Mouse (Mus musculus): ENCODE measurements around the gene Lamb3.

The Lamb3 gene

DNA sequence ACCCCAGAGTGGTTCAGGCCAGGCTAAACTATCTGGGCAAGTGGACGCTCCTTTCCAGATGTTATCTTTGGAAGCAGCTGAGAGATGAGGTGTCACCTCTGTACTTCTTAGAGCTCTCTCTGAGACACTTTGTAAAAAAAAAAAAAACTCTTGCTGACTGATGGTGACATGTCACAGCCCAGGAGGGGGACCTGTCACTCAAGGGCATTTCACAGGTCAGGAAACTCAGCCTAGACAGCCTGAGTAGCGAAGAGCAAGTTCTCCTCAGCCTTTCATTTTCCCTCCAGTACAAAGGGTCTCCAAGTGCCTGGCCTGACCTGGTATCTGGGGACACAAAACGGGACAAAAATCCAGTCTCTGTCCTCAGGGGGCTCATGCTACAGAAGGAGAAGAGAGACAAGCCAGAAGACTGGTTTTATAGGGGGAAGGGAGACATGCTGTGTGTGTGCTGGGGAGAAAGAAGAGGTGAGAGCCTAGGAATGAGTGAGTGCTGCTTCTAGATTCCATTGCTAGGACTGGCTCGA lies 130.3 kb downstream of the Lamb3 start:
- no peak for DNase-seq (ENCODE audit: low read depth, low spot score)

DNA sequence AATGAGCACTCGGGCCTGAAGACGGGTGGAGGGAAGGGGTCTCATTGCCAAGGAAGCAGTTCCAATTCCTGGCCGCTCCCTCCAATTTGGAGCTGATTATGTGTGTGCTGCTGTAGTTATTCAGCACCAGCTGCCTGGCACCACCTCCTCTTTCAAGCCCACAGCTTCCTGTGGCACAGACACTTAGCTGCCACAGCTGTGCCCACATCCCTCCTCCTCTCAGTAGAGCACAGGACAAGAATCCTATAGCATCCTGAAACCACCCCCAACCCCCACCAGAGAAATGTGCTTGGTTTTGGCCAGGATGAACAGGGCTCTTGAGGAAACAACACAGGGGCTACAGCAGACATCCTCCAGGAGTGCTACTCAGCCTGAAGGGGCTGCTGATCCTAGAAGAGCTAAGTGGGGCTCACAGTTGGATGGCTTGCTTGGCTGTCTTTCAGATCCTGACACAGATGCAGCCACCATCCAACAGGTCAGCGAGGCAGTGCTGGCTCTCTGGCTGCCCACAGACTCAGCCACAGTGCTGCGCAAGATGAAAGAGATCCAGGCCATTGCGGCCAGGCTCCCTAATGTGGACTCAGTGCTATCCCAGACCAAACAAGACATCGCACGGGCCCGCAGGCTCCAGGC lies 131.0 kb downstream of the Lamb3 start:
- DNase-seq (ENCODE audit: low read depth, low spot score) = no peak

- no peak for DNase-seq (ENCODE audit: low read depth, low spot score)
Observed at GRCm38 (mm10) chr1:193342198-193342946, 134.9 kb downstream of the Lamb3 start.

DNA sequence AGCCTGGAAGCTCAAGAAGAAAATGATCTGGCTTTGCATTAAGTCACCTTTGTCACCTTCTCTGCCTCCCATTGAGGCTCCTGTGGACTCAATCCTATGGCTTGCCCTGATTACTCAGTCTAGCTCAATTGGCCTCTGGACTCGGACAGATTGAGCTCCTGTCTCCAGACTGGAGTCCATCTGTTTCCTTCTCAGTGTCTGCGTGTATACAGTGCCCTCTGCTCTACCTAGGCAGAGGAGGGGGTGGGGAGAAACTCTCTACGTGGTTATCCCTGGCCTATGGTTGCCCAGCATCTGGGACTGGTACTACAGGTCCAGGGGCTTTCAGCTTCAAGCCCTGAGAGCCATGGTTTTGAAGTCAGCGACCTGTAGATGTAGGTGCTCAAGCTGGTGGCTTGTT lies 136.4 kb downstream of the Lamb3 start:
- DNase-seq (ENCODE audit: low read depth, low spot score) = no peak

DNA sequence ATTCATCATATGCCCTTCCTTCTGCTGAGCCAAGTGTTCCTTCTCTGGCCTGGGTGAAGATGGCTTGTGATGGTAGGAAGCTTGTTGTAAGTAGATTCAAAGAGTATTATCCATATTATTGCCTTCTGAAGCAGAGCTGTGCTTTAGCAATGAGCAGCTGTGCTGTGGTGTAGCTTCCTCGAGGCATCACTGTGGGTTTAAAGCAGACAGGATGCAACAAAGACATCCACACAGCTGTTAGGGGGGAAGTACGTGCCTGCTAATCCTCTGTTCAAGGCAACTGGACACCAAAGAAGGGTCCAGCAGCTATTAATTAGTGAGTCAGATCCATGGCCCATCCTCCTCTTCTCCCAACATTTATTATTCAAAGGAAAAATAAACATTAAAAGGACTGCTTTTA lies 137.5 kb downstream of the Lamb3 start:
- DNase-seq (ENCODE audit: low read depth, low spot score) = no peak

DNA sequence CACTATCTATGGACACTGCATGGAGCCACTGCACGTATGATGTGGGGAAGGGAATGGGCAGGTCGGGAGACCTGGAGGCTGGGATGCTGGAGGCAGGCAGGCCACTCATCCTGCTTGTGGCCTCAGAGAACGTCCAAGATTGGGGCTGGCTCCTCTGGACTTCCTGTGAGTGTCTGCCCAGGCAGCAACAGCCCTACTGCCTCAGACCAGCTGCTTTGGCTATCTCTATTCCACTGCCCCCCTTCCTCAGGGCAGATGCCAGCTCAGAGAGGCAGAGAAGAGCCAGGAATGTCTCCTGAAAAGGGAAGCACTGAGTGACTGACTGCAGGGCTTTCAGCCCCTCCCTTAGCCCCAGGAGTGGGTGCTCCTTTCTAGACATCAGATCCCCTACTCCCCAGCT lies 139.4 kb downstream of the Lamb3 start:
- DNase-seq (ENCODE audit: low read depth, low spot score) = no peak

- DNase-seq (ENCODE audit: low read depth, low spot score) = no peak
Observed at GRCm38 (mm10) chr1:193348261-193348962, 140.9 kb downstream of the Lamb3 start.

GRCm38 (mm10) chr1:193349702-193350545 lies 142.4 kb downstream of the Lamb3 start:
- DNase-seq (ENCODE audit: low read depth, low spot score) = no peak

- DNase-seq (ENCODE audit: low read depth, low spot score) = no peak
Observed at GRCm38 (mm10) chr1:193350546-193350801, 143.0 kb downstream of the Lamb3 start.

- DNase-seq (ENCODE audit: low read depth, low spot score) = no peak
Observed at GRCm38 (mm10) chr1:193351583-193351982, 144.1 kb downstream of the Lamb3 start.

GRCm38 (mm10) chr1:193359199-193359598 lies 151.7 kb downstream of the Lamb3 start:
- DNase-seq (ENCODE audit: low read depth, low spot score) = no peak

- DNase-seq (ENCODE audit: low read depth, low spot score) = no peak
Observed at GRCm38 (mm10) chr1:193361181-193361580, 153.7 kb downstream of the Lamb3 start.

DNA sequence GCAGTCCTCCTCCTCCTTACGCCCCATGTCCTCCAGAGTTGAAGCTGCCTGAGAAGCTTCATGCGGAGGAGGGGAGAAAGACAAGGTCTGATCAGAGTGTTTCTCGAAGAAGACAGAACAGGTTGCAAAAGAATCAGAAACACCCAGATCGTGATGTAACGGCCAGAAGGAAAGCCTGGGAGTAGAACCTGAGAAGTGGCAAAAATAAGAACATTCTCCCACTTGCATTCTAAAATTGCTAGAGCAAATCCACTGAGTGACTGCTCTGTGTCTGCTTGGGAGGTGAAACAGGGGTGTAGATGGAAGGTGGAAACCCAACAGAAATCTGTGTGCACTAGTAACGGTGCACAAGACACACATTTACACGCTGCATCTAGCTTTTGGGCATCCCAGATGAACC lies 154.6 kb downstream of the Lamb3 start:
- DNase-seq (ENCODE audit: low read depth, low spot score) = no peak

DNA sequence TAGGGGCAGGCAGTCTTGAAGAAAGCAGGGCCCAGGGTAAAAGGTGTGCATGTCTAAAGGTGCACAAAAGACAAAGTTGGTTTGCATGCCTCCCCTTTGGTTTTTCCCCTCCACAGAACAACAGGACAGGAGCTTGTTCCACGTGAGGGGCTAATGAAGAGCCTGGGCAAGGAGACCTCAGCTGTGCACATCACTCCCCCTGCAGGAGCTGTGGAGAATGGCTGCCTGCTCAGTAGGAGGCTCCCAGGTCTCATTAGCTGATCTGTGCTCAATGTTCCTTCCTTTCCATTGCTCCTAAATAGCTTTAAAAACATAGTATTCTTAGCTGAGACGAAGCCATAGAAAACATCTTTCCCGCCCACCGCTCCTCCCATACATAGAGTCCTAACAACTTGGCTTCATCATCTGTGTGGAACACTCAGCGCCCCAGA lies 156.3 kb downstream of the Lamb3 start:
- peak; percentile 66 for DNase-seq (ENCODE audit: low read depth, low spot score)

GRCm38 (mm10) chr1:193368055-193368454 lies 160.6 kb downstream of the Lamb3 start:
- no peak for DNase-seq (ENCODE audit: low read depth, low spot score)

DNA sequence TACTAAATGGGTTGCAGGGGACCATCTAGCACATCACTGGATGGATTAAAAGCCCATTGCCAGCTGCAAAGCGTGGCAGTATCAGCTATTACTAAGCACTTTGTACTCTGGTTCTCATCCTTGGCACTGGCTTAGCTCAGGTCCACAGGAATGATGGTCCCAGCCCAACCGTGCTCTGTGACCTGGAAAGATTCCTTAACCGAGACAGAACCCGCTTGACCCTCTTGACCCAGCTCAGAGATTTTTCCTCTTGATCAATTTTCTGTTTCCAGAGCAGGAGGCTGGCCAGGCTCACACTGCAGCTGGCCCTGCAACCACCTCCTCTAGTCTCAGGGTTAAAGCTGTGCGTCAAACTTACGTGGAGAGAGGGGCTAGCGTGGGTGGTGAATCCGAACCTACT lies 161.6 kb downstream of the Lamb3 start:
- DNase-seq (ENCODE audit: low read depth, low spot score) = no peak

GRCm38 (mm10) chr1:193370096-193370495 lies 162.6 kb downstream of the Lamb3 start, which contains the start of gene Camk1g:
Gene Camk1g, minus strand, starts transcription at chr1:193370298.
- peak; percentile 7 for DNase-seq (ENCODE audit: low read depth, low spot score)

GRCm38 (mm10) chr1:193373906-193374413 lies 166.5 kb downstream of the Lamb3 start:
- peak; percentile 44 for DNase-seq (ENCODE audit: low read depth, low spot score)

- peak; percentile 73 for DNase-seq (ENCODE audit: low read depth, low spot score)
Observed at GRCm38 (mm10) chr1:193376478-193377134, 169.1 kb downstream of the Lamb3 start.

DNA sequence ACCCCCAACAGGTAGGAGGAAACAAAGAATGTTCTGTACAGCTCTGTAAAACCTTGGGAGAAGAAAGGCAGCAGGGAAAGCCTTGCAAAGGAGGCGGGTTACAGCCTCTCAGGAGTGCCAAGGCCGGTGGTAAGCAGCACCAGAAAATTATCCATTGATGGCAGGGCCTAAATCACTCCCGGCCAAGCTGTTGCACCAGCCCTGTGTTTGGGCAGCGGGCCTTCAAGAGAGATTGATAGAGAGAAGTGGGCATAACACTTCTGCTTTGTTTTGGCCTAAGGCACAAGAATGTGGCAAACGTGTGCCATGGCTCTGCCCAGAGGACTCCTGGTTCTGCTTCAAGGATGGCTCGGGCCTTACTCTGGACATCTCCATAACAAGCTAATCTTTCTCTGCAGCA lies 172.1 kb downstream of the Lamb3 start:
- DNase-seq (ENCODE audit: low read depth, low spot score) = no peak

GRCm38 (mm10) chr1:193380877-193381276 lies 173.4 kb downstream of the Lamb3 start:
- DNase-seq (ENCODE audit: low read depth, low spot score) = no peak
